Mouse (Mus musculus) heart, embryonic 13.5 days (tissue): Measurements from ENCODE around the gene Tuba1a. TPM values are rescaled to one million over a fixed set of nuclear protein-coding genes. Genes with fewer than 3 reads are reported as not detected.

Source experiments
- ATAC-seq: fragments of 200-750 bp; cut with Nextera tagmentation; 2 replicates; pipeline ENCODE4 v1.8.0; 2017; ENCODE audit warnings: moderate TSS enrichment; ENCODE audit not compliant: insufficient number of reproducible peaks, low FRiP score, low TSS enrichment; ENCODE audit errors: extremely low read depth
- H3K27ac ChIP-seq: fragments of 300-500 bp; sonication (generic); replicated peaks from 2 replicates; pipeline ENCODE4 v1.5.1; 2015; ENCODE audit warnings: moderate library complexity, mild to moderate bottlenecking, inconsistent platforms
- H3K27me3 ChIP-seq: fragments of 300-500 bp; sonication (generic); replicated peaks from 2 replicates; pipeline ENCODE4 v1.6.1; 2015; ENCODE audit warnings: mild to moderate bottlenecking, inconsistent platforms
- H3K36me3 ChIP-seq: fragments of 300-500 bp; sonication (generic); 2 replicates; pipeline ENCODE4 v1.6.1; 2015; ENCODE audit warnings: mild to moderate bottlenecking, inconsistent platforms
- H3K4me1 ChIP-seq: fragments of 300-500 bp; sonication (generic); 2 replicates; pipeline ENCODE4 v1.6.1; 2015; ENCODE audit warnings: inconsistent platforms
- H3K4me2 ChIP-seq: fragments of 300-500 bp; sonication (generic); 2 replicates; pipeline ENCODE4 v1.6.1; 2015; ENCODE audit warnings: inconsistent platforms, mild to moderate bottlenecking, moderate library complexity
- H3K4me3 ChIP-seq: fragments of 300-500 bp; sonication (generic); 2 replicates; pipeline ENCODE4 v1.5.1; 2015; ENCODE audit warnings: moderate library complexity, mild to moderate bottlenecking, inconsistent platforms
- H3K9ac ChIP-seq: fragments of 300-500 bp; sonication (generic); 2 replicates; pipeline ENCODE4 v1.6.1; 2015; ENCODE audit warnings: inconsistent platforms, mild to moderate bottlenecking, moderate library complexity
- H3K9me3 ChIP-seq: fragments of 300-500 bp; sonication (generic); 2 replicates; pipeline ENCODE4 v1.6.1; 2016; ENCODE audit warnings: inconsistent platforms
- WGBS: fragments of 180-500 bp; shearing (Covaris S2); methylation state at CpG from one replicate; pipeline ENCODE4 v1.1.7; 2015; ENCODE audit warnings: mixed read lengths; 5-methylcytosine and 5-hydroxymethylcytosine counted together
- polyA plus RNA-seq: library from polyadenylated mRNA; unstranded; fragments of >200 nt; fragmentation: Nextera tagmentation; extraction: Ambion mirVana; gene quantifications from 2 replicates; pipeline ENCODE4 v1.2.1, GENCODE M21; 2015

Tuba1a gene
- polyA plus RNA-seq, 1 experiment from 2014 or later = 1,030 TPM

DNA sequence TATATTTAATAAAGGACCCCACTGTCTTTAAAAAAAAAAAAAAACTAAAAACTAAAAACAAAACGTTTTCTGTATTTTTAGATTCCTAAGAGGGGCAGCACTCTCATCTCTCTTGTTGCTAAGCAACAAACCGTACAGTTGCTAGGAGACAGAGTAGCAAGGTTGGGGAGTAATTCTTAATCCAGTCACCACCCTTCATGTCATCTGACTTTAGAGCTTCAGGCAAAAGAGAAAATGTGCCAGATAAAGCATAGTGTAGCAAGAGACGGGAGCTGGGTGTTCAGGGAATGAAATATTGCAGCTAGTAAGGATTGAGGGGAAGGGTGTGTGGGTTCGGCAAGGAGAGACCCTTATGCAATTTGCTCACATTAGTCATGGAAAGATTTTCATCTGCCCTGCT, 17.6 kb upstream of the Tuba1a start:
- no peak for ATAC-seq
- Histone ChIP-seq H3K4me3 (no peak overlapping the region), H3K4me1 (peaks cover 35% of the 10 kb centered on the region), H3K9me3 (no peaks in the 10 kb centered on the region), H3K9ac (no peak overlapping the region), H3K27me3 (no peaks in the 10 kb centered on the region), H3K36me3 (no peaks in the 10 kb centered on the region), H3K27ac (peak overlapping the region; percentile 32; the same call in 1 of the 2 replicates), H3K4me2 (no peak overlapping the region)
- WGBS = 45% methylated on average over 4 of the region's 4 CpGs

DNA sequence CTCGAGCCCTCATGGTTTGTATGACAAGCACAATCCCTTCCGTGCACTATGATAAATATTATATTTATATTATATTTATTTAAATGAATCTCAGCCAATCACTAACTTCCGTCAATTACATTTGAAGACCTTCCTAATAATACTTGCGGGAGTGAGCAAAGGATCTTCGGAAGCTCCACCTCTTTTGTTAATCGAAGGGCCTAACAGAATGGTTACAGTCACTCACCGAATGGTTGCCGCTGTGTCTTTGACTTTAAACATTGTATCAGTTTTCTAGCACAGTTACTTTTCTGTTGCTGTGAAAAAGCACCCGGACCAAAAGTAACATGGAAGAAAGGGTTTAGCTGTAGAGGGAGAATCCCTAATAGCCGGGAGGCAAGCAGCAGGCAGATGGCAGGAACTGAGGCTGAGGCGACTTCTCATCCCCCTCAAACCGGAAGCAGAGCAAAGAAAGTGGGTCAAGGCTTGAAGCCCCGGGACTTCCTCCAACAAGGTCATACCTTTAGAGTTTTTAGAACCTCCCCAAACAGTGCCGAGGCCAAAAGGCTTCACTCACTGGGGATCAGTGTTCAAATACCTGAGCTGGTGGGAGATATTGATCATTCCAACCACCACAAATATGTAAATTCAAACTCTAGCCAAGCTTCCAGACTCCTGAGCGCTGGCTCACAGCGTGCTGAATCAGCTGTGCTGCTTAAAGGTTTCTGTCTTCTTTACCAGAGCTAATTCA, 16.0 kb upstream of the Tuba1a start:
- 28% methylated on average over 16 of the region's 16 CpGs for WGBS

DNA sequence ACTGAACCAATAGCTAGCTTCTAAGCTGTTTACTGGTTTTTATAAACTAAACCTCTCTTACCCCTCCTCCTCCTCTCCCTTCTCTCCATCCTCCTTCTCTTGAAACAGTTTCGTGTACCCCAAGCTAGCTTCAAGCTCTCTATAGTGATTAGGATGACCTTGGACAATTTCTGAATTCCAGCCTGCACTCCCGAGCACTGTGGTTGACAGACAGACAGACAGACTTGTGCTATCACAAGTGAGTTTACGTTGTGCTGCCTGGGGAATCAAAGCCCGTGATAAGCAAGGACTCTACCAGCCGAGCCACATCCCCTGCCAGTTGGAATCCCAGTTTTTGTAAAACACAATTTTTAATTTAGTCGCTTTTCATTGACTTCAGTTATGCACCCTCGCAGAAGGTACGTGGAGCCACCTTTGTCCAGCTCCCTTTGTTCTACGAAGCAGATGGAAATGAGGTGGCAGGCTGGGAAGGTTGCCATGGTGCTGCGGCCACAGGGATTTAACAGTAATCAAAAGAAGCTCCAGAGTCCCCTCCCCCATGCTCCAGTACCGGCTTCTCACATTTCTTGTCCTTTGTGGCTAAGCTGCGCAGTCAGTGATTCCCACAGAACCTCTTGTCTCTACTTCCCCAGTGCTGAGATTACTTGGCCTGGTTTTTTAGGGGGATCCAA, 15.3 kb upstream of the Tuba1a start:
- no peak for ATAC-seq
- no peaks in the 10 kb centered on the region for H3K36me3 ChIP-seq
- H3K27me3 ChIP-seq = no peaks in the 10 kb centered on the region
- H3K4me3 ChIP-seq = no peak overlapping the region
- H3K4me1 ChIP-seq = peaks cover 35% of the 10 kb centered on the region
- peak overlapping the region; percentile 50 for H3K4me2 ChIP-seq
- H3K27ac ChIP-seq = peak overlapping the region; percentile 40
- 0 out of 2 replicates have a peak, but pooled peaks cover 3% of the 10 kb centered on the region for H3K9me3 ChIP-seq
- 7% methylated on average over 12 of the region's 12 CpGs for WGBS
- peak overlapping the region; percentile 65 for H3K9ac ChIP-seq

More for the DNA sequence above, 16.0 kb upstream of the Tuba1a start:
- ATAC-seq = no peak
- Histone ChIP-seq H3K4me3 (no peak overlapping the region), H3K4me2 (peak overlapping the region; percentile 50), H3K27ac (peak overlapping the region; percentile 48), H3K9ac (peak overlapping the region; percentile 65), H3K4me1 (peaks cover 35% of the 10 kb centered on the region), H3K36me3 (no peaks in the 10 kb centered on the region), H3K27me3 (no peaks in the 10 kb centered on the region), H3K9me3 (no peaks in the 10 kb centered on the region)

DNA sequence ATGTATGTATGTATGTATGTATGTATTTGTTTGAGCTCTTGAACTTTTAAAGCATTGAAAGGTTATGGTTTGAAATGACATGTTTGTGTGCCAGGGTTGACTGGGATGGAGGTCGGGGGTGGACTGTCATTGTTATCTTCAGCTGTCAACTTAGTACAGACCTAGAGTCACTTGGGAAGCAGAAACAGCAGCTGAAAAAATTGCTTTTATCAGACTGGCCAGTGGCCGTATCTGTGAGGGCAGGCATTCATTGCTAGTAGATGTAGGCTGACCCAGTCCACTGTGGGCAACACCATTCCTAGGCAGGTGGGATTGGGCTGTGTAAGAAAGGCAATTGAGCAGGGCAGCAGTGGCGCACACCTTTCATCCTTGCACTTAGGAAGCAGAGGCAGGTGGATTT, 6.0 kb upstream of the Tuba1a start:
- no peak overlapping the region for H3K27ac ChIP-seq
- no peaks in the 10 kb centered on the region for H3K36me3 ChIP-seq
- no peak overlapping the region for H3K4me3 ChIP-seq
- peaks cover 9% of the 10 kb centered on the region for H3K4me1 ChIP-seq
- ATAC-seq = no peak
- H3K9ac ChIP-seq = no peak overlapping the region
- H3K9me3 ChIP-seq = 0 out of 2 replicates have a peak, but pooled peaks cover 5% of the 10 kb centered on the region
- H3K27me3 ChIP-seq = no peaks in the 10 kb centered on the region
- no peak overlapping the region for H3K4me2 ChIP-seq
- WGBS = 44% methylated on average over 3 of the region's 3 CpGs

DNA sequence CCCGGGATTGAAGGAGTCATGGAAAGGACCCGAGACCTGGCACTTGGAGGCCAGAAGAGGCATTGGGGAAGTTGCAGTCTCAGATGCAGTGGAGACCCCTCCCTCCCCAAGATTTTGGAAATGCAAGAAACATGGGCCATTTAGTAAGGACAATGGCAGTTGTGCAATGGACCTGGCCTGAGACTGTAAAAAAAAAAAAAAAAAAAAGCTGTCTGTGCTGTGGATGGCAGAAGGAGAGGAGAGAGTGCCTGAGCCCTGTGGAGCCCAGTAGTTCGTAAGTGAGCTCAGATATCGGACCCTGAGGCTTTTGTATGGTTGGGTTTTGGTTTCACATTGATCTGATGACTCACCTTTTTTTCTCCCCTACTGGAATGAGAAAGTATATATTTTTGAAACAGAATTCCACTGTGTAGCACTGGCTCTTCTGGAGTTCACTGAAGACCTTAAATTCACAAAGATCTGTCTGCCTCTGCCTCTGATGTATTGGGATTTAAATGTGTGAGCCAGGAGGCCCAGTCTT, 5.5 kb upstream of the Tuba1a start:
- H3K9me3 ChIP-seq = 0 out of 2 replicates have a peak, but pooled peaks cover 3% of the 10 kb centered on the region
- no peak overlapping the region for H3K27ac ChIP-seq
- no peaks in the 10 kb centered on the region for H3K36me3 ChIP-seq
- H3K4me2 ChIP-seq = no peak overlapping the region
- H3K9ac ChIP-seq = no peak overlapping the region
- no peak for ATAC-seq
- peaks cover 14% of the 10 kb centered on the region for H3K4me1 ChIP-seq
- H3K27me3 ChIP-seq = no peaks in the 10 kb centered on the region
- H3K4me3 ChIP-seq = no peak overlapping the region
- 87% methylated on average over 4 of the region's 4 CpGs for WGBS

DNA sequence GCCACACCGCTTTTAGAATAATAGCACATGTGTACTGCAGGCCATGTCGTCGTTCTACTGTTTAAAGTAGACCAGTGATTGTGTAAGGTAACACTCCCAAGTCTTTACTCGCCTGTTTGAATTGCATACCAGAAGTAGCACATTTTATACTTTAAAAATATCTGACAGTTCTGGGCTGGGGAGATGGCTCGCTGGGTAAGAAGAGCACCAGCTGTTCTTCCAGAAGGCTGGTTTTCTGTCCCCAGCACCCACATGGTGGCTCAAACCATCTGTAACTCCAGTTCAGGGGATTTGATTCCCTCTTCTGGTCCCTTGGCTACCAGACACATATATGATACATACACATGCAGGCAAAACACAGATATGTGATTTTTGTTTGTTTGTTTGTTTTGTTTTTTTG, 4.0 kb upstream of the Tuba1a start:
- no peak overlapping the region for H3K4me2 ChIP-seq
- H3K27ac ChIP-seq = no peak overlapping the region
- no peaks in the 10 kb centered on the region for H3K36me3 ChIP-seq
- 81% methylated on average over 5 of the region's 5 CpGs for WGBS
- H3K27me3 ChIP-seq = no peaks in the 10 kb centered on the region
- ATAC-seq = no peak
- peaks cover 16% of the 10 kb centered on the region for H3K4me1 ChIP-seq
- no peak overlapping the region for H3K9ac ChIP-seq
- H3K4me3 ChIP-seq = no peak overlapping the region
- H3K9me3 ChIP-seq = no peaks in the 10 kb centered on the region

DNA sequence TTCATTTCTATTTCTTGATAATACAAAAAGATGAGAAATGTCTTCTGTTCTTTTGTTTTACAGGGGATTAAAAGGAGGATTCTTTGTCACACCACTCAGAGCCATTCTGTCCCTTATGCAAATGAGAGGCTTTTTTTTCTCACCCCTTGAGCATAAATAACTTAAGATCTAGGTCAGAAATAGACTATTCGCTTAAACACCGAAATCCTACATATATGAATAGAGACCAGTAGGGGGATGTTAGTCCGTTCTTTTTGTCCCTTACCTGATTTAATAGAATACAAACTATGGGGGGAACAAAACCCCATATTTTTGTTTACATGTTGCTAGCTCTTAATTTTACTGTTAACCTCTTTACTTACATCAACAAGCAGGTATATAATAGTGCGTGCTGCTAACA, 2.5 kb upstream of the Tuba1a start:
- Histone ChIP-seq H3K9me3 (no peaks in the 10 kb centered on the region), H3K4me3 (no peak overlapping the region), H3K4me2 (no peak overlapping the region), H3K9ac (no peak overlapping the region), H3K4me1 (peaks cover 26% of the 10 kb centered on the region), H3K27me3 (no peaks in the 10 kb centered on the region), H3K27ac (no peak overlapping the region), H3K36me3 (peaks cover 6% of the 10 kb centered on the region)
- WGBS = 88% methylated on average over 4 of the region's 4 CpGs
- no peak for ATAC-seq

DNA sequence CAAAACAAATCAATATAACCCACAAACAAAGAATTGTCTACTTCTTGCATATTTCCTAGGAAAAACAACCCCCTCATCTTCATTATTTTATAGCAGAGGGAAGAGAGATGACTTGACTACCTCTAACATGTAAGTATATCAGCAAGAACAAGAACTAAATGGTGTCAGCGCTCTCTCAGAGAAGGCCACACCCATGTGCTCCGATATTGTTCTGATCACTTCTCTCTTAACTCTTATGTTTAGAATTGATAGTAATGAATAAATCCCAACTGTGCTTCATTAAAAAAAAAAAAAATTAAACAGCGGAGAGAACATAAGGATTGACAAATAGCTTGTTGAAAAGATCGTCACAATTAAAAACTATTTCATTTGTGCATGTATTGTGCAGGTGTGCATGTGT, 1.8 kb upstream of the Tuba1a start:
- H3K9me3 ChIP-seq = no peaks in the 10 kb centered on the region
- ATAC-seq = no peak
- no peaks in the 10 kb centered on the region for H3K27me3 ChIP-seq
- 82% methylated on average over 4 of the region's 4 CpGs for WGBS
- peaks cover 8% of the 10 kb centered on the region for H3K36me3 ChIP-seq
- H3K4me1 ChIP-seq = peaks cover 28% of the 10 kb centered on the region
- H3K9ac ChIP-seq = no peak overlapping the region
- H3K27ac ChIP-seq = no peak overlapping the region
- H3K4me3 ChIP-seq = no peak overlapping the region
- peak overlapping the region; percentile 87; the same call in 1 of the 2 replicates for H3K4me2 ChIP-seq

DNA sequence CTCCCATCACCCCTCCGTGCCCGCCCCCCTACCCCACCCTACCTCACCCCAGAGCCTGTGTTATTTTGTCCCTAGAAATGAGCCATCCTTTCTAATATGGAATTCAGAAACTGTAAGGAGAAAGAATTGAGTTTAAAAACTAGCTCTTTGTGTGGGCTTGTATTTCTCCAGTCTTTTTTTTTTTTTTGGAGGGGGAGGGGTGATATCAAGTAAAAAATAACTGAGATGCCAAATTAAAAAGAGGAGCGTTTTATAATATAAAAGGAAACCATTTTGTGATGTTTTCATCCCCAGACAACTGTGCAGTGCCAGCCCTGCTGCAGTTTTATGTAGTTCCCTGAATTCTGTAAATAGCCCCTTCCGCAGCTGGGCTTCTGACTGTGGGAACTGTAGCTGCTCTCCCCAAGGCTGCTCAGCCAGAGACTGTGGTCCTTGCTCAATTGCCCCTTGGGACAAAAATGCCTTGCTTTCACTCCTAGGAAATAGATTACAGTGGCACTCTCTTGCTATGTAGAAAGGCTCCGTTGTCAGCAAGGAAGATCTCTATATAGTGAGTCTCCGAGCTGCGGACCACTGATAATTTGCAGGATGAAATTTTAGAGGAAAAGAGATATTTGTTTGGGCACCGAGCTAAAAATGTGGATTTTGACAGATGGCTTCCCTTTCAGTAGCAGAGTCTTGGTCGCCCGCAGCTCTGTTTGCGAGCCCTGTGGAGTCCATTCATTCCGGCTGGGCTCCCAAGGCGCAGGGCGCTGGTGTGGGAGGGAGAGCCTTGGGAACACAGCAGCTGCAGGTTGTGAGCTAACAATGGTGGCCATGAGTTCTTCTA, 1.1 kb upstream of the Tuba1a start:
- WGBS = 33% methylated on average over 14 of the region's 14 CpGs
- H3K36me3 ChIP-seq = peaks cover 10% of the 10 kb centered on the region
- ATAC-seq = no peak
- H3K27ac ChIP-seq = peak overlapping the region; percentile 77
- H3K9ac ChIP-seq = peak overlapping the region; percentile 74
- peak overlapping the region; percentile 91 for H3K4me3 ChIP-seq
- H3K4me1 ChIP-seq = peaks cover 27% of the 10 kb centered on the region
- no peaks in the 10 kb centered on the region for H3K9me3 ChIP-seq
- peak overlapping the region; percentile 87 for H3K4me2 ChIP-seq
- H3K27me3 ChIP-seq = no peaks in the 10 kb centered on the region

DNA sequence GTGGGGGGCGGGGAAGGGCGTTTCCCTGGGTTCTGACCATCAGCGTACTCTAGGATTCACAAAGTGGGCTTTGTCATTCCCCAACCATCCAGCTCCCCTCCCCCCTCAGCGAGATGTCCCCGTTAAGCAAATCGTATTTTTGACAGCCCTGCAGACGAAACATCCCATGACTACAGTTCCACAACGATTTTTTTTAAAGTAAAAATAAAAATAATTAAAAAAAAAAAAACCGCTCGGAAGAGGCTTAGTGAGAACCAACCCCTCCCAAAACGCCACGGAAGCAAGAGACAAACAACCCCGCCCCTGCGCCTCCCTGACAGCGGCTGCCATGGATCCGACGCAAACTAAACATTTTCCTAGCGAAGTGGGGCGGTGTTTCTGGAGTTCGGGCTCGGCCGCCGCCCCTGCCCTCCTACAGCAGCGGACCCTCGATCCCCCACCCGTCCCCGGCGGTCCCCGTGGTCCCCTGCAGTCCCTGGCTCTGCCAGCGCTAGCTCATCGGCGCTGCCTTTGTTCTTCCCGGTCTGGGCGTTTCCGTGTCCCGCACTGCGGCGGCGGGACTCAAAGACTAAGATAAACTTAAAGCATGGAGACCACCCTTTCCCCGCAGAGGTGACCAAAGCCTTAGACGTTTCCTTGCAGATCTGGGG, 627 bp downstream of the Tuba1a start:
- Histone ChIP-seq H3K4me3 (peak overlapping the region; percentile 91), H3K9me3 (no peaks in the 10 kb centered on the region), H3K4me1 (peaks cover 25% of the 10 kb centered on the region), H3K27me3 (no peaks in the 10 kb centered on the region), H3K27ac (peak overlapping the region; percentile 95), H3K4me2 (peak overlapping the region; percentile 87), H3K36me3 (peaks cover 17% of the 10 kb centered on the region), H3K9ac (peak overlapping the region; percentile 98)
- ATAC-seq = peak; percentile 79
- under 1% methylated on average over 41 of the region's 41 CpGs for WGBS
